Mouse (Mus musculus) lung, embryonic 16.5 days (tissue): ENCODE measurements around the gene Krt12. TPM values are rescaled to one million over a fixed set of nuclear protein-coding genes. Genes with fewer than 3 reads are reported as not detected.

Experiments
- ATAC-seq: fragments of 200-750 bp; cut with Nextera tagmentation; 2 replicates; pipeline ENCODE4 v1.8.0; 2017; ENCODE audit warnings: low read depth, mild to moderate bottlenecking, moderate library complexity
- H3K27ac ChIP-seq: fragments of 300-500 bp; sonication (generic); 2 replicates; pipeline ENCODE4 v1.5.1; 2014; ENCODE audit warnings: mild to moderate bottlenecking, control low read depth, low read length
- H3K27me3 ChIP-seq: fragments of 300-500 bp; sonication (generic); 2 replicates; pipeline ENCODE4 v1.6.1; 2014; ENCODE audit warnings: low read depth, low read length, mixed read lengths; ENCODE audit not compliant: control insufficient read depth, insufficient read depth
- H3K36me3 ChIP-seq: fragments of 300-500 bp; sonication (generic); 2 replicates; pipeline ENCODE4 v1.6.1; 2014; ENCODE audit warnings: low read length; ENCODE audit not compliant: control insufficient read depth, insufficient read depth
- H3K4me1 ChIP-seq: fragments of 300-500 bp; sonication (generic); replicated peaks from 2 replicates; pipeline ENCODE4 v1.6.1; 2014; ENCODE audit warnings: low read length, mixed read lengths; ENCODE audit not compliant: control insufficient read depth, insufficient read depth
- H3K4me2 ChIP-seq: fragments of 300-500 bp; sonication (generic); 2 replicates; pipeline ENCODE4 v1.6.1; 2014; ENCODE audit warnings: low read depth, low read length, control low read depth
- H3K4me3 ChIP-seq: fragments of 300-500 bp; sonication (generic); 2 replicates; pipeline ENCODE4 v1.5.1; 2014; ENCODE audit warnings: mild to moderate bottlenecking, low read length, control low read depth
- H3K9ac ChIP-seq: fragments of 300-500 bp; sonication (generic); 2 replicates; pipeline ENCODE4 v1.6.1; 2014; ENCODE audit warnings: low read length, control low read depth
- H3K9me3 ChIP-seq: fragments of 300-500 bp; sonication (generic); 2 replicates; pipeline ENCODE4 v1.6.1; 2016; ENCODE audit warnings: low read length; ENCODE audit not compliant: control insufficient read depth
- WGBS: fragments of 180-500 bp; shearing (Covaris S2); extraction: QIAGEN DNeasy Blood & Tissue Kit; methylation state at CpG from one replicate; pipeline ENCODE4 v1.1.7; 2014; 5-methylcytosine and 5-hydroxymethylcytosine counted together
- polyA plus RNA-seq: library from polyadenylated mRNA; unstranded; fragments of >200 nt; fragmentation: Nextera tagmentation; extraction: Ambion mirVana; gene quantifications from 2 replicates; pipeline ENCODE4 v1.2.1, GENCODE M21; 2015

Krt12 gene
- polyA plus RNA-seq, 1 experiment from 2014 or later = not detected

GRCm38 (mm10) chr11:99448769-99449168 is 26.7 kb upstream of the Krt12 start:
- Histone ChIP-seq H3K27me3 (no peaks in the 10 kb centered on the region), H3K4me2 (no peak overlapping the region), H3K36me3 (no peaks in the 10 kb centered on the region), H3K4me1 (no peaks in the 10 kb centered on the region), H3K9me3 (no peaks in the 10 kb centered on the region), H3K4me3 (no peak overlapping the region), H3K9ac (no peak overlapping the region), H3K27ac (no peak overlapping the region)
- ATAC-seq = no peak
- 24% methylated on average over 2 of the region's 2 CpGs for WGBS

- Histone ChIP-seq H3K4me2 (no peak overlapping the region), H3K36me3 (no peaks in the 10 kb centered on the region), H3K9me3 (no peaks in the 10 kb centered on the region), H3K4me3 (no peak overlapping the region), H3K4me1 (no peaks in the 10 kb centered on the region), H3K9ac (no peak overlapping the region), H3K27ac (no peak overlapping the region), H3K27me3 (no peaks in the 10 kb centered on the region)
- no peak for ATAC-seq
- WGBS = 26% methylated on average over 8 of the region's 8 CpGs
Observed at GRCm38 (mm10) chr11:99441220-99441619, 19.2 kb upstream of the Krt12 start.

- Histone ChIP-seq H3K4me1 (no peaks in the 10 kb centered on the region), H3K27ac (no peak overlapping the region), H3K27me3 (no peaks in the 10 kb centered on the region), H3K36me3 (no peaks in the 10 kb centered on the region), H3K4me3 (no peak overlapping the region), H3K9ac (no peak overlapping the region), H3K9me3 (no peaks in the 10 kb centered on the region), H3K4me2 (no peak overlapping the region)
- 44% methylated on average over 10 of the region's 10 CpGs for WGBS
- no peak for ATAC-seq
Observed at GRCm38 (mm10) chr11:99439465-99439864, 17.4 kb upstream of the Krt12 start.

GRCm38 (mm10) chr11:99437972-99438371 is 15.9 kb upstream of the Krt12 start, which contains the start of gene Krt20:
Krt20 (minus strand) TSS chr11:99438150.
- Histone ChIP-seq H3K9me3 (no peaks in the 10 kb centered on the region), H3K4me2 (no peak within 1 kb of the TSS), H3K36me3 (no peaks in the 10 kb centered on the region), H3K4me1 (no peaks in the 10 kb centered on the region), H3K27me3 (no peaks in the 10 kb centered on the region), H3K27ac (no peak within 1 kb of the TSS), H3K4me3 (no peak within 1 kb of the TSS), H3K9ac (no peak within 1 kb of the TSS; the same call in 1 of the 2 replicates)
- ATAC-seq = no peak
- 14% methylated on average over 10 of the region's 10 CpGs for WGBS

GRCm38 (mm10) chr11:99436625-99437024 is 14.6 kb upstream of the Krt12 start:
- H3K4me3 ChIP-seq = no peak overlapping the region
- no peak overlapping the region for H3K9ac ChIP-seq
- no peak overlapping the region for H3K4me2 ChIP-seq
- no peaks in the 10 kb centered on the region for H3K4me1 ChIP-seq
- WGBS = 42% methylated on average over 4 of the region's 4 CpGs
- H3K27ac ChIP-seq = no peak overlapping the region
- H3K27me3 ChIP-seq = no peaks in the 10 kb centered on the region
- H3K9me3 ChIP-seq = no peaks in the 10 kb centered on the region
- no peaks in the 10 kb centered on the region for H3K36me3 ChIP-seq
- ATAC-seq = no peak

GRCm38 (mm10) chr11:99430670-99431069 is 8.6 kb upstream of the Krt12 start:
- Histone ChIP-seq H3K27me3 (no peaks in the 10 kb centered on the region), H3K4me1 (no peaks in the 10 kb centered on the region), H3K4me2 (no peak overlapping the region), H3K27ac (no peak overlapping the region), H3K36me3 (no peaks in the 10 kb centered on the region), H3K4me3 (no peak overlapping the region), H3K9ac (no peak overlapping the region), H3K9me3 (no peaks in the 10 kb centered on the region)
- 39% methylated on average over 12 of the region's 12 CpGs for WGBS
- no peak for ATAC-seq

- Histone ChIP-seq H3K9ac (no peak overlapping the region), H3K27ac (no peak overlapping the region), H3K4me2 (no peak overlapping the region), H3K27me3 (no peaks in the 10 kb centered on the region), H3K4me1 (no peaks in the 10 kb centered on the region), H3K36me3 (no peaks in the 10 kb centered on the region), H3K9me3 (no peaks in the 10 kb centered on the region), H3K4me3 (no peak overlapping the region)
- no peak for ATAC-seq
- 27% methylated on average over 10 of the region's 10 CpGs for WGBS
Observed at GRCm38 (mm10) chr11:99420586-99420985, 1.5 kb downstream of the Krt12 start.

GRCm38 (mm10) chr11:99417819-99418218 is 4.2 kb downstream of the Krt12 start:
- no peaks in the 10 kb centered on the region for H3K4me1 ChIP-seq
- WGBS = 61% methylated on average over 16 of the region's 16 CpGs
- H3K27ac ChIP-seq = no peak overlapping the region
- H3K9ac ChIP-seq = no peak overlapping the region
- H3K27me3 ChIP-seq = no peaks in the 10 kb centered on the region
- no peaks in the 10 kb centered on the region for H3K9me3 ChIP-seq
- H3K4me3 ChIP-seq = no peak overlapping the region
- H3K4me2 ChIP-seq = no peak overlapping the region
- ATAC-seq = no peak
- H3K36me3 ChIP-seq = no peaks in the 10 kb centered on the region

- H3K27me3 ChIP-seq = no peaks in the 10 kb centered on the region
- no peak overlapping the region for H3K4me3 ChIP-seq
- no peaks in the 10 kb centered on the region for H3K36me3 ChIP-seq
- H3K27ac ChIP-seq = no peak overlapping the region
- H3K4me1 ChIP-seq = no peaks in the 10 kb centered on the region
- WGBS = 82% methylated on average over 13 of the region's 13 CpGs
- H3K9me3 ChIP-seq = no peaks in the 10 kb centered on the region
- no peak overlapping the region for H3K9ac ChIP-seq
- no peak overlapping the region for H3K4me2 ChIP-seq
- ATAC-seq = no peak
Observed at GRCm38 (mm10) chr11:99416902-99417301, 5.2 kb downstream of the Krt12 start.
